Mouse (Mus musculus): ENCODE data around the gene Mmrn2. TPM values are rescaled to one million over a fixed set of nuclear protein-coding genes. Genes with fewer than 3 reads are reported as not detected.

The Mmrn2 gene
- polyA plus RNA-seq (2015; fragmentation: Nextera tagmentation; extraction: Ambion mirVana) = 2.6 and 2.8 TPM in 2 replicates

DNA sequence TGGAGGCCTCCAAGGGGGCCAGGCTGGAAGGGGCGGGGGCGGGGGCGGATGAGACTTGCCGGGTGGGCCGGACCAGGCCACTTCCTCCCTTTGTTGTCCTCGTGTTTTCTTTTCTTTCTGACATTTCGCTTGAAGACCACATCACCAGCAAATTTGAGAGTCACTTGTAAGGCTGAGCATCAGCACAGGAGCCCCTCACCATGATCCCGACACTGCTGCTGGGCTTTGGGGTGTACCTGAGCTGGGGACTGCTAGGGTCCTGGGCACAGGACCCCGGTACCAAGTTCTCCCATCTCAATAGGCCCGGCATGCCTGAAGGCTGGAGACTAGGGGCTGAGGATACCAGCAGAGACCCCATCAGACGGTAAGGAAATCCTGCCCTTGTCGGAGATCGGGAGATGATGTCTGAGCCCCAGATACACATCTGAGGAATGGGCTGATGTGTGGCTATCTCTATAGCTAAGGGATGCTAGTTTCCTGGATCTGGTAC, at the start of gene Mmrn2:
Gene Mmrn2 (plus strand): TSS at position 51 of the 490 bp plus-strand sequence.
- WGBS (ENCODE audit: insufficient replicate concordance) = 44% methylated on average over 13 of the region's 13 CpGs
- Histone ChIP-seq H3K4me3 (replicated peaks) (0 out of 2 replicates have a peak within 1 kb of the TSS, but pooled peaks have one; percentile 12), H3K27ac (replicated peaks) (no peak within 1 kb of the TSS), H3K9ac (no peak within 1 kb of the TSS), H3K9me3 (replicated peaks) (no peaks in the 10 kb centered on the region), H3K4me1 (replicated peaks) (no peaks in the 10 kb centered on the region), H3K27me3 (no peaks in the 10 kb centered on the region), H3K36me3 (replicated peaks) (no peaks in the 10 kb centered on the region), H3K4me2 (no peak within 1 kb of the TSS)
- ATAC-seq (ENCODE audit: insufficient read depth) = no peak

DNA sequence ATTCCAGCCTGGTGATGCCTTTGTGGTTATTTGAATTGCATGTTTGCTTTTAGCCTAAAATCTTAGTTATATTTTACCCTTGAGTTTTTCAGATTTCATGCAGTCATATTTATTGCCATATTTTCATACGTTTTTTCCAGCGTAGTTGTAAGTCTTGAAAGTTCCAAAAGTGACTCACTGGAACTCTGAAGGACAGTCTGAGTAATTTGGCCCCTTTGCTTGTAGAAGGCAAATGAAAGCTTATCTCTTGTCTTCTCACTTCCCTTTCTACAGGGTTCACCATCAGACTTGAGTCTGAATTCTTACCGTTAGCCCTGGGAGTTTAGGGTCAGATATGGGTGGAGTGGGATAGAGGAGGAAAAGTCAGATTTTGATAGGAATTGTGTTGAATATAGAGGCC, 48.7 kb upstream of the Mmrn2 start:
- ATAC-seq (ENCODE audit: insufficient read depth) = no peak
- H3K4me2 ChIP-seq = no peak overlapping the region
- H3K4me1 ChIP-seq (replicated peaks) = no peaks in the 10 kb centered on the region
- H3K9ac ChIP-seq = no peak overlapping the region
- H3K9me3 ChIP-seq (replicated peaks) = no peaks in the 10 kb centered on the region
- H3K36me3 ChIP-seq (replicated peaks) = peaks cover 47% of the 10 kb centered on the region
- 51% methylated on average over 3 of the region's 3 CpGs for WGBS (ENCODE audit: insufficient replicate concordance)
- no peaks in the 10 kb centered on the region for H3K27me3 ChIP-seq
- no peak overlapping the region for H3K4me3 ChIP-seq (replicated peaks)
- no peak overlapping the region for H3K27ac ChIP-seq (replicated peaks)

DNA sequence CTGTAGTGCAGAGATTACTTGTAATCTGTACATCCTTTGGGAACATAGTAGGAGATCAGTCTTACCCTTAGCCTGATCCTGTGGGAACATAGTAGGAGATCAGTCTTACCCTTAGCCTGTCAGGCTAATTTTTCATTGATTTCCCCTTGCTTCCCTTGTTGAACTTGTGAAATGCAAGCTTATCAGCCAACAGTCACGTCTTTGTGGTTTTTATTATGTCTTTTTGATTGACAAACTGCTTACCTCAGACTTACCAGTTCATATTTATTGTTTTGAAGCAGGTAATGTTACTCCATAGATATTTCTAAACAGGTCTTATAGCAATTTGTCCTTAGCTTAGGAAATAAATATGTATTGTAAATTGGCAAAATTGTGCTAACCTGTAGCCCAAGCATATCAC, 47.6 kb upstream of the Mmrn2 start:
- peaks cover 51% of the 10 kb centered on the region for H3K36me3 ChIP-seq (replicated peaks)
- no peak for ATAC-seq (ENCODE audit: insufficient read depth)
- WGBS (ENCODE audit: insufficient replicate concordance) = 15% methylated on average over 1 of the region's 1 CpGs

DNA sequence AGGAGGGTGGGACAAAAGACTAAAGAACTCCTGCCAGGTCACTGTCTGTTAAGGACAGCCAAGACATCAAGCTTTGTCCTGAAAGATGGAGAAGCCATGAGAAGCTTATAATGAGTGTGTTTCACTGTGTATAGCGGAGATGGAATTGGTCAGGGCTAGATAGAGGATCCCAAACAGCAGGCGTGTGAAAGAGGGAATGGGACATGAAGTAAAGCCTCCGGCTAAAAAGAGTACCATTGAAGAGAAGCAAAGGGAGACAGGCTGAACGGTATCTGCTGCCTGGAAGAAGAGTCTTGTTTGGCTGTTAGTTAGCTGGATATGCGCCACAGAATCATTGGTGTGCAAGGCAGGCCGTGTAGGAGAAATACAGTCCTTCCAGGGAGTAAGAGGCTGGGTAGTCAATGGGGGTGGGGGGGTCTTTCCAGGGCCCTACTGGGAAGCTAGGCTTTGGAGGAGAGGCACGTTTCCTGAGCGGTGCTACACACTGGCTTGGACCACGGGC, 44.6 kb upstream of the Mmrn2 start:
- 69% methylated on average over 9 of the region's 9 CpGs for WGBS (ENCODE audit: insufficient replicate concordance)
- peaks cover 54% of the 10 kb centered on the region for H3K36me3 ChIP-seq (replicated peaks)
- ATAC-seq (ENCODE audit: insufficient read depth) = no peak

More for the DNA sequence above, 47.6 kb upstream of the Mmrn2 start:
- H3K27me3 ChIP-seq = no peaks in the 10 kb centered on the region
- H3K4me1 ChIP-seq (replicated peaks) = no peaks in the 10 kb centered on the region
- no peaks in the 10 kb centered on the region for H3K9me3 ChIP-seq (replicated peaks)
- no peak overlapping the region for H3K9ac ChIP-seq
- no peak overlapping the region for H3K4me2 ChIP-seq
- H3K4me3 ChIP-seq (replicated peaks) = no peak overlapping the region
- H3K27ac ChIP-seq (replicated peaks) = no peak overlapping the region

DNA sequence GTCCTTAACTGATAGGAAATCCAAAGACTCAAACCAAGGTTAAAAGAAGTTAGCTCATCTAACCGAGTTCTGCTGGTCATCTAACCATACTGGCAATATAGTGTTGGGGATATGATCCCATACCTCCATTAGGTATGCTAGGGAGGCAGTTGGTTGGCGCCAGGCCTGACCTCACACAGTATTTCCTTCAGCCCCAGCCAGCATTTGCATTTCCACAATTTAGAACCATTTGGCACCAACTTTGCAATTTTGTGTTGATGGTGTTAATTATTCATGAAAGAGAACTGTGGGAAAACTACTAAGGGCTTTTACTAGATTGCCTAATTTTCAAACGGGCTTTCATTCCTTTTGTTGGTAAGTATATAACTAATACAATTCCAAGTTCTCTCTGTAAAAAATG, 43.4 kb upstream of the Mmrn2 start:
- no peak overlapping the region for H3K27ac ChIP-seq (replicated peaks)
- WGBS (ENCODE audit: insufficient replicate concordance) = 63% methylated on average over 3 of the region's 3 CpGs
- peaks cover 64% of the 10 kb centered on the region for H3K36me3 ChIP-seq (replicated peaks)

More for the DNA sequence above, 44.6 kb upstream of the Mmrn2 start:
- Histone ChIP-seq H3K4me2 (no peak overlapping the region), H3K9ac (no peak overlapping the region), H3K9me3 (replicated peaks) (no peaks in the 10 kb centered on the region), H3K27ac (replicated peaks) (no peak overlapping the region), H3K27me3 (no peaks in the 10 kb centered on the region), H3K4me3 (replicated peaks) (no peak overlapping the region), H3K4me1 (replicated peaks) (no peaks in the 10 kb centered on the region)

DNA sequence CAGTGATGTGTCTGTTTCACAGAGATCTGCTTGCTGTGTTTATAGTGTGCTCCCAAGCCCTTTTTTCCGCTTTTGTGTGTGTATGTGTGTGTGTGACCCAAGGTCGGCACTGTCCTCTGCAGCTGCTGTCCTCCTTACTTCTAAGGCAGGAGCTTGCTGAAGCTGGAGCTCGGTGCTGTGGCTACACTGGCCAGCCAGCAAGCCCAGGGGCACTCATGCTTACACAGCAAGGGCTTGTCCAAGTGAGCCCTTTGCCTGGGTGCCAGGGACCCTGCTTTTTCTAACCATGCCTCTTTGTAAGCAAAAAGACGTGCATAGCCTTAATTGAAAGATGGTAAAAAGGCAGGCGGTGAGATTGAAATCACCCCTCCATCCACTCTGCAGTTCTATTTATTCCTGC, 42.8 kb upstream of the Mmrn2 start:
- H3K4me2 ChIP-seq = no peak overlapping the region
- H3K27me3 ChIP-seq = no peaks in the 10 kb centered on the region
- H3K4me3 ChIP-seq (replicated peaks) = no peak overlapping the region
- peaks cover 65% of the 10 kb centered on the region for H3K36me3 ChIP-seq (replicated peaks)
- no peak for ATAC-seq (ENCODE audit: insufficient read depth)
- H3K9ac ChIP-seq = no peak overlapping the region
- no peaks in the 10 kb centered on the region for H3K9me3 ChIP-seq (replicated peaks)
- WGBS (ENCODE audit: insufficient replicate concordance) = 75% methylated on average over 5 of the region's 5 CpGs
- no peak overlapping the region for H3K27ac ChIP-seq (replicated peaks)
- no peaks in the 10 kb centered on the region for H3K4me1 ChIP-seq (replicated peaks)

More for the DNA sequence above, 43.4 kb upstream of the Mmrn2 start:
- Histone ChIP-seq H3K4me2 (no peak overlapping the region), H3K27me3 (no peaks in the 10 kb centered on the region), H3K4me1 (replicated peaks) (no peaks in the 10 kb centered on the region), H3K9me3 (replicated peaks) (no peaks in the 10 kb centered on the region), H3K9ac (no peak overlapping the region), H3K4me3 (replicated peaks) (no peak overlapping the region)
- no peak for ATAC-seq (ENCODE audit: insufficient read depth)

DNA sequence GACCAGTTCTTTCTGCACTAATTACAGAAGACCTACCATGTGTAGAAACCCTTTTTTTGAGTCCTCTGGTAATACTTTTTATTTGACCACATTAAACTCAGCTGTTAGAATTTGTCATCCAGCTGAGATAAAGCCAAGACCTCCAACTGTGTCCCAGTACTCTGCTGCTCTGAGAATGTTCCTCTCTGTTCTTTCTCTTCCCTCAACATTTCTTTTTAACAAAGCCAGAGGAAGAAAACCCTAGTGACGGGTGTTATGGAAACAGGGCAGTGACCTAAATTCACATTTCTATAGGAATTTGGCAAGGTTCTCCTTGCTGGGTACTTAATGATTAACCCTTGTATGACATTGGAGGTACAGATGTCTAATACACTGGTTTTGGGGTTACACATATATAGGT, 35.8 kb upstream of the Mmrn2 start:
- Histone ChIP-seq H3K4me1 (replicated peaks) (no peaks in the 10 kb centered on the region), H3K4me3 (replicated peaks) (no peak overlapping the region), H3K9ac (no peak overlapping the region), H3K36me3 (replicated peaks) (peaks cover 77% of the 10 kb centered on the region), H3K9me3 (replicated peaks) (no peaks in the 10 kb centered on the region), H3K4me2 (no peak overlapping the region), H3K27me3 (no peaks in the 10 kb centered on the region), H3K27ac (replicated peaks) (no peak overlapping the region)
- WGBS (ENCODE audit: insufficient replicate concordance) = 51% methylated on average over 1 of the region's 1 CpGs
- no peak for ATAC-seq (ENCODE audit: insufficient read depth)

DNA sequence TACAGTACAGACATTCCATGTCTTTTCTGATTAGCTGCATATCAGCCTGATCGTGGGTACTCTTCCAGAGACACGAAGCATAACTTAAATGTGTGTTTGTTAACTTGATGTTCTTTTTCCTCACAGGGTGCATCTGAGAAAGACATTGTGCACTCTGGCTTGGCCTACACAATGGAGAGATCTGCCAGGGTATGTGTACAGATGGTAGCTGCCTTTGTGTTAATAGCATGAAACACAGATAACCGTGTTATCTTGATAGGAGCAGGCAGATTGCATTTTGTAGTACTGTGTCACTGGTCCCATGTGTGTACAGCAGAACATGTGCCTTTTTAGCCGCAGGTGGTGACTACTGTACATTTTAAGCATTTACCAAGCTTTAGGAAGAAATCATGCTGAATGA, 33.3 kb upstream of the Mmrn2 start:
- H3K4me3 ChIP-seq (replicated peaks) = no peak overlapping the region
- WGBS (ENCODE audit: insufficient replicate concordance) = 65% methylated on average over 4 of the region's 4 CpGs
- H3K4me1 ChIP-seq (replicated peaks) = no peaks in the 10 kb centered on the region
- H3K9ac ChIP-seq = no peak overlapping the region
- peaks cover 54% of the 10 kb centered on the region for H3K36me3 ChIP-seq (replicated peaks)
- H3K27ac ChIP-seq (replicated peaks) = no peak overlapping the region
- no peak overlapping the region for H3K4me2 ChIP-seq
- H3K9me3 ChIP-seq (replicated peaks) = no peaks in the 10 kb centered on the region
- no peaks in the 10 kb centered on the region for H3K27me3 ChIP-seq
- ATAC-seq (ENCODE audit: insufficient read depth) = no peak

DNA sequence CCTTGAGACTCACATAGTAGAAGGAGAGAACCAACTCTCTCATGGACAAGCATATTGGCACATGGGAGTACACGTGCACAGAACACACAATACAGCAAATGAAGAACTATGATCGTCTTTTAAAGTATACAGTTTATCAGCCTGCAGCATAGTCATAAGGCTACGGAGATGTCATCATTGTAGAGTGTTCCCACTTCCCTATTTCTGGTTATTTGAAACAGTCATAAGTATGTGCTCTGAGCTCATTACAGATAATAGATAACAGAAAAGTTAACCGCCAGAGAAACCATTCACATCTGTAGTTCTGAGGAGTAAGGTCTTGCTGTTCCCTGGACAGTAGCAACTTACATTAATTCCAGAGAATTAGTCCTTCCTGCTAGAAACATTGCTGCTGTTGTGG, 32.2 kb upstream of the Mmrn2 start:
- no peaks in the 10 kb centered on the region for H3K4me1 ChIP-seq (replicated peaks)
- H3K27me3 ChIP-seq = no peaks in the 10 kb centered on the region
- no peaks in the 10 kb centered on the region for H3K9me3 ChIP-seq (replicated peaks)
- no peak overlapping the region for H3K27ac ChIP-seq (replicated peaks)
- no peak overlapping the region for H3K4me2 ChIP-seq
- ATAC-seq (ENCODE audit: insufficient read depth) = no peak
- no peak overlapping the region for H3K4me3 ChIP-seq (replicated peaks)
- 25% methylated on average over 4 of the region's 4 CpGs for WGBS (ENCODE audit: insufficient replicate concordance)
- H3K36me3 ChIP-seq (replicated peaks) = peaks cover 44% of the 10 kb centered on the region
- H3K9ac ChIP-seq = no peak overlapping the region

DNA sequence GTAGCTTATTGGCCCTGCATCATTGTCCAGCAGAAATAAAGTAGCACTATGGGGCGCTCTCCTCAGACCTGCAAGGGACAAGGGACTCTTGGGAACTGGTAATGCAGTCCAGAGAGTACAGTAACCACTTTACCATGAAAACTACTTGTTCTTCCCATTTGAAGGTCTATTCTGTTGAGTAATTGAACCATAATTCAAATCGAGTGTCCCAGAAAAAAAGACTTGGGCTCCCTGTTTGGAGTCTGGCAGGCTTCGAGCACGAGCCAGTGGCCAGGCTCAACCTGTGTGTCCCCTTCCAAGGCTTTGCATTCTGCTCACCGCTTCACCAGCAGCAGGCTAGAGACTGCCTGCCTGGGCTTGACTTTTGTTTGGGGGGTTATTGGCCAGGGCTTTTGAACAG, 30.9 kb upstream of the Mmrn2 start:
- H3K27ac ChIP-seq (replicated peaks) = no peak overlapping the region
- WGBS (ENCODE audit: insufficient replicate concordance) = 73% methylated on average over 5 of the region's 5 CpGs
- no peaks in the 10 kb centered on the region for H3K9me3 ChIP-seq (replicated peaks)
- no peaks in the 10 kb centered on the region for H3K4me1 ChIP-seq (replicated peaks)
- H3K36me3 ChIP-seq (replicated peaks) = peaks cover 33% of the 10 kb centered on the region
- H3K4me2 ChIP-seq = no peak overlapping the region
- no peak overlapping the region for H3K4me3 ChIP-seq (replicated peaks)
- H3K27me3 ChIP-seq = no peaks in the 10 kb centered on the region
- H3K9ac ChIP-seq = no peak overlapping the region
- ATAC-seq (ENCODE audit: insufficient read depth) = no peak

DNA sequence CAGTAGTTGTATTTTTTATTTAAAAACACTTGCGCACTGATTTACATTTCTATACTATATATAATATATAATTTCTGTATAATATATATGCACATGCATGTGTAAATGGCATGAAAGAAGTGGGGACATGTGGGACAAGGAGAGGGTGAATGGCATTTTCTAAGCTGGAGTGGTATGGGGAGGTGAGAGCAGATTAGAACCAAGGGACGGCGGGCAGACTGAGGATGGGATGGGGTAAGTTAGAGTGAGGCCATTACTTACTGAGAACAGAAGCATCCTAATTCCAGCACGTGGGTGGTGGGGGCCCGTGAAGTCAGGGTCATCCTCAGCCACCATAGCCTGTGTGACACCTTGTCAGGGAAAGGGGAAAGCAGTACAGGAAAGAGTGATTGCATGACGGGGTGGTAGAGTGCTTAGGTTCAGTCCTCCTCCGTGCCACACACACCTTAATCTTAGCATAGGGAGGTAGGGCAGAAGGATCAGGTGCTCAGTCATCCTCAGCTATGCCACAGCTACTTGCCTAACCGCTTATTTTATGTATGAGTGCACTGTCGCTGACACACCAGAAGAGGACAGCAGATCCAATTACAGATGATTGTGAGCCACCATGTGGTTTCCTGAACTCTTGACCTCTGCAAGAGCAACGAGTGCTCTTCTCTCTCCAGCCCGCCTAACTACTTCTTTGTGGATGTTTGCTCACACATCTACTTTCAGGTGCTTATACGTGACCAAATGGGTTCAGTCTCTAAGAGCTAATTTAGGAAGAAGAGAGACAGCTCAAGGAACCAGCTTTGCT, 29.3 kb upstream of the Mmrn2 start:
- Histone ChIP-seq H3K4me3 (replicated peaks) (no peak overlapping the region), H3K27ac (replicated peaks) (peak overlapping the region; percentile 41; the same call in 1 of the 2 replicates), H3K9ac (no peak overlapping the region), H3K4me2 (no peak overlapping the region), H3K9me3 (replicated peaks) (no peaks in the 10 kb centered on the region), H3K27me3 (no peaks in the 10 kb centered on the region), H3K4me1 (replicated peaks) (no peaks in the 10 kb centered on the region; the same call in 1 of the 2 replicates), H3K36me3 (replicated peaks) (peaks cover 23% of the 10 kb centered on the region)
- peak; percentile 43 for ATAC-seq (ENCODE audit: insufficient read depth)
- 53% methylated on average over 12 of the region's 12 CpGs for WGBS (ENCODE audit: insufficient replicate concordance)

Measured in liver, embryonic 15.5 days (tissue).